Mouse (Mus musculus) heart, postnatal 10 days (tissue): ENCODE measurements around the gene BC030867. TPM values are rescaled to one million over a fixed set of nuclear protein-coding genes. Genes with fewer than 3 reads are reported as not detected.

Experiments used
- DNase-seq, 2 experiments: peaks; one replicate each; pipeline ENCODE4 v3.0.0; 2021
- intact Hi-C: fragments of 180-260 bp; cut with DNase I; formaldehyde crosslinking; loops from one replicate; pipeline ENCODE4 v1.15.1; 2025
- total RNA-seq, 2 experiments: library from RNA; stranded (reverse); gene quantifications; 2 replicates each; pipeline ENCODE4 v1.2.3; 2021

Gene BC030867
- total RNA-seq: 1 to 10 TPM; 1.7 to 1.8 TPM

DNA sequence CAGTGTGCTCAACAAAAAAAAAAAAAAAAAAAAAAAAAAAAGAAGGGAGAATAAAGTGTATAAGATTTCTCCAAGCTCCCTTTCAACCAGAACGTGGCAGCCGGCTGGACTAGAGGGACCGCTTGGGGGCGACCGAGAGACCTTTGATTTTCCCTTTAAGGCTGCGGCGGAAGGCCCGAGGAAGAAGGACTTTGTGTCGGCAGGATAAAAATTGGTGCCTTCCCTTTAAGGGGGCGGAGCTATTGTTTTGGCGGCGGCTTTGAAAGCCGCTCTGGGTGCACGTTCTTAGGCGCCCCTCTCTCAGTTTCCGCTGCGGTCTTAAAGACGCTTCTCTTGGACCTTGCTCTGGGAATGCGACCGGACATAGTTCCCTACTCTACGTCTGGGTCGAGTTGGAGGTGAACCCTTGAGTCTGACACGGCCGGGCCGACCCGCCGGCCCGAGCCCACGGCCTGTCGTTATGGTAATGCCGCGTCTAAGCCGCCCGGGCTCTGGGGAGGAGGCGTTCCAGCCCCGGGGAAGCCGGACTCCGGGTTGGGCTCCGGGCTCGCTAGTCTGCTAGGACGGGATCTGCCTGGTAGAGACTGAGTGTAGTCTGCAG, at the start of gene BC030867:
Gene BC030867 (plus strand): TSS at position 253 of the 601 bp plus-strand sequence.
- intact Hi-C loops: loop anchor here (1.0 kb wide), 1 partner anchor 18 kb away; the partner anchor contains the start of gene Hdac5
- peak; percentile 94 to 97 for DNase-seq

DNA sequence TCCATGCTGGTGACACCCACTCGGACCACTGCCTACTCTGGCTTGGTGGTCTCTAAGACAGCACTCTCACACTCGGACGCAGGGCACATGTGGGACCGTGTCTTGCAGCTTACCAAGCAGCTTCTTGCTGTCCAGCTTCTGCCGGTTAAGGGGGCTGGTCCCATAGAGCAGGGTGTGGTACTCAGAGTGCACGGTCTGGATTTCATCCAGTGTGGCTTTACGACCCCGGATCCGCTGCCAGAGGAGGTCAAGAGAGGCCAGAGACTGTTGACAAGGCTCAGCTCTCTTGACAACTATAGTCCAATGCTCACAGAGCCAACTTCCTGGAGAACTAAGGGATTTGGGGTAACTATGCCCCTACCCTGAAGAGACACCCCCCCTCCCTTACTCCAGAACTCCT, 48.8 kb upstream of the BC030867 start:
- intact Hi-C loops: no loop called here
- DNase-seq: no peak

DNA sequence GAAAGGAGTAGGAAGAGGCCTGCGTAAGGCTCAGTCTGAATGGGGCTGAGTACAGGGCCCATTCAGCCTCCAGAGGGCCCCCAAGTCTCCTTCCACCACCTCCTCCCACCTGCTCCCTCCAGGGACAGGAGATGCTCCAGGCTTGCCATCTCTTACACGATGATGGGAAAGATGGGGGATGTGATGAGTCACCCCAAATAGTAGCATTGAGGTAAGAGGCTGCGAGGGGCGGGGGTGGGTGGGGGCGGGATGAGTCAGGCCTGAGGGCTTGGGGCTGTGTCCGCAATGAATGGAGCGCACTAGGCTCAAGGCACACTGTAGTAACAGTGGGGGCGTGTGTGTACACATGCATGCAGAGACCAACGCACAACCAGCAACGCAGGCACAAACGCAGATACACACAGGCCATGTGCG, 47.3 kb upstream of the BC030867 start:
- no peak for DNase-seq
- intact Hi-C loops: no loop called here

DNA sequence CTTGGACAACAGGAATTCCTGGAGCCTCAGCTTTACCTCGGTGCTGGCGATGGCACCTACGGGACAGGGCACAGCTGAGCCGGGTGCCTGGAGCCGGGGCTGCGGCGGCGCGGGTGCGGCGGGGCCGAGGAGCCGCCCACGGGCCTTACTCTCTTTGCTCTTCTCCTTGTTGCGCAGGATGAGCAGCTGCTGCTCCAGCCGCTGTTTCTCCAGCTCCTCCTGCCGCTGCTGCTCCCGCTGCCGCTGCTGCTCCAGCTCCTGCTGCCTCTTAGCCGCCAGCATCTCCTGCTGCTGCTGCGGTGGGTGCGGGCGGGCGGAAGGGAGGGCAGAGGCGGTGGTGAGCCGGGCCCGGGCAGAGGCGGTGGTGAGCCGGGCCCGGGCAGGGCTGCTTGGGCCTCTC, 42.2 kb upstream of the BC030867 start:
- intact Hi-C loops: no loop called here
- DNase-seq: no peak

DNA sequence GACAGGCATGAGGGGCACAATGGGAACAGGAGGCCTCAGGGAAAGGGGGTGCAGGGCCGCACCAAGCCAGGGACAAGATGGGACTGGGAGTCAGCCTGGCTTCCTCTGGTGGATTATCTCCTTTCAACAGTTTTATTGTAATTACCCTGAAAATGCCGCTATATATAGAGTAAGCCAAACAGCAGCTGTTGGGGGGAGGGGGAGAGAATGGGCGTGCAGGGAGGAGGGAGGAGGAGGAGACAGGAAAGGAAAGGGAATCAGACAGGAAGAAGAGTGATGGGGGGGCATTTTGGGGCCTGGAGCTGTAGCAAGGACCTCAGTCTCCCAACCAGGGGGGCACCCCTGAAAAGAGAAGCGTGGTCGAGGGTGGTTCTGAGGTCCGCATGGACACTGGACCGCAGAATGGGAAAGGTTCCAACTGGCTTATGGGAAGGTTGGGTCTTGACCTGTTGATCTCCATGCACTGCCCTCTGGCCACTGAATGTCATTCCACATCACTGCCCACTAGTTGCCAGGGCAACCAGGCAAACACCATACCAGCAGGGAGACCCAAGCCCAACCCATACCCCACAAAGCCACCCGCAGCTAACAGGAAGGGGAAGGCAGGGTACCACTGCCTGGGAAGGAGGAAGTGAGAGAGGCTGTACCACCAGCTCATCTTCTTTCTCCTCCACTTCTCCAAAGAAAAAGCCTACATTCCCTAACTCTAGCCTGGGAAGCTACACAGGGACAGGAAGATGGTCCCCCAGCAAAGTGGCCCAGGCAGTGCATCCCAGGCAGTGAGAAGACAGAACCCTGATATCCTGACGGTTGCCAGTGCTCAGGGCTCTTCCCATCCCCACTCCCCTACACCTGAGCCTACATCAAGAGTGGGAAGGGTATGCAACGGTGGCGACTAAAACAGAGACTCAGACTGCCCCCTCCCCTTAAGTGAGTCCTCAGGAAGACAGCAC, 40.6 kb upstream of the BC030867 start:
- intact Hi-C loops: no loop called here
- DNase-seq: peak; percentile 69 to 73

DNA sequence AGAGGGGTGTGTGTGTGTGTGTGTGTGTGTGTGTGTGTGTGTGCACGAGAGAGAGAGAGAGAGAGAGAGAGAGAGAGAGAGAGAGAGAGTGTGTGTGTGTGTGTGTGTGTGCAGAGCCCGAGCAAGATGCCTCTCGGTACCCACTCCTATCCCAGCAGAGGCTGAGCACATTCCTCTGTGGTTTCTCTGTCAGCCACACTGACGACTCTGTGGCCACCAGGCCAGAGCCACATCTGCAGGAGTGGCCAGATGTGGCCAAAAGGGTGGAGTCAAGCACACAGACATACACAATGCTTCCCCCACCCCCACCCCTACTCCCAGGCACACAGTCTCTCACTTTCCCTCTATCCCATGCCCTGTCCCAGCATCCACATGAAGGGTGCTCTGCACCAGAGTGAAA, 39.8 kb upstream of the BC030867 start:
- no peak for DNase-seq
- intact Hi-C loops: no loop called here

DNA sequence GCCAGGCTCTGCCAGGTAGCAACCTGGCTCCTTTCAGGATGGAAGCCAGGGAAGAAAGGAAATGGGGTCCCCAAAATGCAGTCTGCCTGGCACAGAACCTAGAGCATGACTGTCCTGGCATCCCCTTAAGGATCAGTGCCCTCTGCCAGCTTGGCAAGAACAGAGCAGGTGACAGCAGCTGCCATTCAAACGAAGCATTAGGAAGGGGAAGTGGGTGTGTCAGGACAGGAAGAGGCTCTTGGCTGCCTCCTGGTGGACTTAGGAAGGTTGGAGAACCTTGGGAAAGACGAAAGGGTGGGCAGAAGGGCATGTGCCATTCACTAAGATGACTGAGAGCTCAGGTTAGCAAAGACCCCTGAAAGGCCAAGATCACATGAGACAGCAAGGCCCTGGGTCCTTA, 38.9 kb upstream of the BC030867 start:
- DNase-seq: peak in 1 of 2 experiments; percentile 55
- intact Hi-C loops: no loop called here

DNA sequence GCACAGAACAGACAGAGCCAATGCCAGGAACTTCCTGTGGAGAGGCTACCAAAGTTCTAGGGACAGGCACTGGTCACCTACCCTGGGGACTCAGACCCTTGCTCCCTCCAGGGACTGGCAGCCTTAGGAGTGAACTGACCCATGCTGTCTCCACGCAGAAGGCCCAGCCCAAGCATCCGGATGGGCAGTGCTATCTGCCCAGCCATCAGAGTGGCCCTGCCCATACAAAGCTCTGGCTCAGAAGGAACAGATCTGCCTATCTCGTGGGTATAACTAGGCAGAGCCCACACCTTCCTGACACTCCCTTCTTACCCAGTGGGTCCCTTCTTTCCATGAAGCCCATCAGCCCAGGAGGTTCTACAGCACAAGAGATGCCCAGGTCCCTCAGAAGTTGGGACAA, 38.5 kb upstream of the BC030867 start:
- no peak for DNase-seq
- intact Hi-C loops: no loop called here

DNA sequence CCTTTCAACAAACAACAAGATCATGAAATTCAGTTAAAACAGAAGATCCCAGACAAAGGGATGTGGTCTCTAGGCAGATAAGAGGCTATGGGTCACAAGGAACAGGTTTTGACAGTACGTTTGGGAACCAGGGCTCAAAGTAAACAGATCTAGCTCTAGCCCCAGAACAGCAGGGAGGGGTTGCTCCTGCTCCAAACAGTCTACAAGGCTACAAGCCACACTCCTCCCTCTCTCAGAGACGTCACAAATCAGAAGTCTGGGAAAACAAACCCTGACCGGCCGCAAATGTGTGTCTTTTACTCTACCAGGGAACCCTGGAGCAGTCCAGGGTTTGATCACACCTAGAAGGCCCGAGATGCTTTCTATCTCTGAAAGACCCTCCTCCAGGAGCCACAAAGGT, 37.7 kb upstream of the BC030867 start:
- intact Hi-C loops: no loop called here

DNA sequence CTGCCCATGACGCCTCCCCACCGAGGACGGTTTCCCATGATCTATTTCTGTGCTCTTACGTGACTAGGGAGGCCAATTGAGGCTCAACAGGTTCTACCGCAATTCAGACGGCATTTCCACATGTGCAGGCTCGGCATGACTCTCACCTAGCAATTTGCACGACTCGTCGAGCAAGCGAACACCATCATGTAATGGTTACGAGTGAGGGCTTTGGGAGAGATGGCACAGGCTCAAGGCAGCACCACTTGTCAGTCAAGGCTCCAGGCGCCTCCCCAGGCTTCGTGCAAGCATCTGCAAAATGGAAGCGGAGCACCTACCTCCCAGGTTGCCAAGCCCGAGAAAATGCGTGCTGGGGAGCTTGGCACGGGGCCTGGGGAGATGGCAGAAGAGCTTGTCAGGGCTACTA, 36.7 kb upstream of the BC030867 start:
- peak; percentile 71 to 73 for DNase-seq
- intact Hi-C loops: no loop called here

More for the DNA sequence above, 37.7 kb upstream of the BC030867 start:
- DNase-seq: no peak

DNA sequence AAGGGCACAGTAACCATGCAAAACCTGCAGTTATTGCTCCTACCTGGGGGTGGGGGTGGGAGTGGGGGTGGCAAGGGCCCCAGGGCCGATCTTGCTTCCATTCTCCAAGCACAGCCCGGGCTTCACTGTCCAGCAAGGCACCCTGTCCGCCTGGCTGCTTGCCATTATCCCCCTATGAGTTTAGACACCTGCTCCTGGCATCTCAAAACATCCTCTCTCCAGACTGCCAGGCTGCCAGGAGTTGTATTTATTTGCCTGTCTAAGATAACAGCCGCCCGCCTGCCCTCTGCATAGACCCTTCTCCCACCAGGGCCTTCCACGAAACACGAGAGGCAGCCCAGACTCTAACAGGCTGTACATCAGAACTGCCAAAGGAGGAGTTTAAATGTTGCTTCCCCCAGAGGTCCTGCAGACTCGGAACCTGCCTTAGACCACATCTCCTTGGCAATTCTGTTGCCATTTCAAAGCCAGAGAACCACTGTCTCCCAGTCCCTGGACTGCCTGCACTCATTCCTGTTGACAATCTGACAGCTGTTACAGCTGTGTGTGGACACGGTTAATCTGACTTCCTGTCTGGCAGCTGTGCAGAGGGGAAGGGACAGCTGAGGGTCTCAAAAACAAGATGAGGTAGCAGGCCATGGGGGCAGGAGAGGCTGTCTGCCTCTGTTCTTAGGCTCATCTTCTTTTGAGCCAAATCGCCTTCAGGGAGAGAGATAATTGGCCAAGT, 34.1 kb upstream of the BC030867 start:
- no peak for DNase-seq
- intact Hi-C loops: no loop called here

DNA sequence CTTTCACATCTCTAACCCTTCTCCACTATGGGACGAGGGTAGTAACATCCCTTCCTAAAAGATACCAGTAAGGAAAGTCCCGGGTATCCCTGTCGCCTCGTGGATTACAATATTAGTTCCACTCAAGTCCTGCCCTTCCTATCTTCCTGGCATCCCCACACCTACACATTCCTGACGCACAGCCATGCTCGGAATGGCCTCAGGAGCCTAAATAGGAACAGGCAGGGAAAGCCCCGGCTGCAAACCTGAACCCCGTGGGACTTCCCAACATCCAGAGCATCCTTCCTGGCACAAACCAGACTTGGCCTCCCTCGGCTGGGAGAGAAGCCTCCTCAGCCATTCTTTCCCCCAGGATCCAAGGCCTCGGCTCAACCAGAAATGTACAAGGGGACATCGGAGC, 33.2 kb upstream of the BC030867 start:
- intact Hi-C loops: no loop called here
- no peak for DNase-seq

DNA sequence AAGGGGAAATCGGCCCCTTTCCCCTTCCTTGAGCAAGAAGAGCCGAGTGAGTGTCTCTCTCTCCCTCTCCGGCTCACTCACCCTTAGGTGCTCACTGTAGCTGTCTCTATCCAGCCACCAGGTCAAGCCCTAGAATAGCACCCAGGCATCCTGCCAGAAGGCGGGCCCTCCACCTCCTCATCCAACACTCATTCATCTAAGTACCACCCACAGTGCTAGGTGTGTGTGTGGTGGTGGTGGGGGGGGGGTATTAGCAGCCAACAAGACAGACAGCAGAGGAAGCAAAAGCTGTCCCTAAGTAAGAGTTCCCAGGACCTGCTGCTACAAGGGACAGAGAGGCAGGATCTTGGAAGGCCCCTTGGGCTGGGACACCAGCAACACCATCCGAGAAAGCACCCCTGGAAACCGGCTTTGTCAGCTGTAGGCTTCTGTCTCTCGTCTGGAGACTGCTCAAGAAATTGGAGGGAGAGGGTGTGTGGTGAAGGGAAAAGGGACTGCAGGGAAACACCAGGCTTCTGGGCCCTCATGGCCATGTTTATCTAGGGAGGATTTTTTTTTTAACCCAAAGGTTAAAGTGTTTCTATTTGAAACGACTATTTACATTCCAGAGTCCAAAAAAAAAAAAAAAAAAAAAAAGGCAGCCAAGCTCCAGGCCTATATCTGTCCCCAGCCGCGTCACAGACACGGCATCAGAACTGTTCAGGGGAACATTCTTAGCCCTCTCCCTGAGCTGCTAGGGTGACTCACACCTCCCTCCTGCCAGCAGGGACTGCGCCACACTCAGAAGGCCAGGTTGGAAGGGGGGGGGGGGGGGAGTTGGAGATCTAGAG, 32.4 kb upstream of the BC030867 start:
- DNase-seq: peak; percentile 78 to 85
- intact Hi-C loops: no loop called here

DNA sequence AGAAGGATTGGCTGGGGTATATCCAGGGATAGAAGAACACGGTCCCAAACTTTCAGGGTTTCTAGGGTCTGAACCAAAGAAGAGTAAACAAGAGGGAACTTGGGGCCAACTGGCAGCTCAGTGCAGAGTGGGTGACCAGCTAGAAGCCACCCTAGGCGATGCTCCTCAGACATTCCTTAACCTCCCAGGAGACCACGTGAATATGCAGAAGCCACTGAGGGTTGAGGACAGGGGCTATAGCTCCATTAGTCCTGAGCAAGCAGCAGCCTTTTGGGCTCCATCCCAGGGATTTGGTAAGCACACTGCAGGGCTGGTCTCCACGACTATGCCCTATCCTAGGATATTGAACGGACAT, 31.8 kb upstream of the BC030867 start:
- DNase-seq: peak; percentile 49 to 69
- intact Hi-C loops: no loop called here

DNA sequence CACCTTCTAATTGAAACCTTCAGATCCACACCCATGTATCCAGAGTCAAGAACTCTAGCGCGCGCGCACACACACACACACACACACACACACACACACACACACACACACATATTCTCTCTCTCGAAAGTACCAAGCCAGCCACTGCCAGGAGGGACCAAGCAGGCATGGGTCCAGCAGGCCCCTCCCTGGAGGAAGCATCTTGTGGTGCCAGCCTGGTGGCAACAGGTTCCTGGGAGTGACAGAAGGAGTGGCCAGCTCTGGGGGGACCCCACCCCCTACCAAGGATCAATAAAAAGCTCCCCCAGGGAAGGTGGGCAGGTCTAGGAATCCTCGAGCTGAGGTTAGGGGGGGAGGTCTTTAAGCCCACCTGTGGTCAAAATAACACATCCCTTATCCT, 31.3 kb upstream of the BC030867 start:
- intact Hi-C loops: no loop called here

DNA sequence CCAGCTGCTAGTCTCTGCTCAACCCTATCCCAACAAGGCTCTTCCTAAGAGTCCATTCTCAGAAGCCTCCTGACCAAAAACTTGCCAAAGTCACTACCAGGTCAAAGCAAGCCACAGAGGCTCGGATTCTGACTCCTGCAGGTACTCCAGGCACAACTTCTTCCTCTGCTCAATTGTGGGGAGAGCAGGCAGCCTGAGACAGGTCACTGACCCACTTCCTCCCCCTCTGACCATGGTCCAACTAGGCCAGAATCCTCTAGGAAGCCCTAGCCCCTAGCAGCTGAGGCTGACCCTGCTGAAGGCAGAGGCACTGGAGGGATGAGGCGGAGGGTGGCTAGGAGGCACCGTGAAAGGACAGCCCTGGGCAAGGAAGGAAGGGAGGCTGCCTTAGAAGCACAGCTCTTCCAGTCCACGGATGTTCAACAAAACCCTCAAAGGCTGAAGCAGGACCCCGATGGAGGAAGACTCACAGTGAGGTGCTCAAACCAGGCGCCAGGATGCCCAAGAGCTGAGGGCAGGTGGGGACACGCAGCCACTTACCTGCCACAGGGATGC, 30.7 kb upstream of the BC030867 start:
- peak in 1 of 2 experiments; percentile 49 for DNase-seq
- intact Hi-C loops: no loop called here

More for the DNA sequence above, 31.3 kb upstream of the BC030867 start:
- peak; percentile 55 to 58 for DNase-seq

DNA sequence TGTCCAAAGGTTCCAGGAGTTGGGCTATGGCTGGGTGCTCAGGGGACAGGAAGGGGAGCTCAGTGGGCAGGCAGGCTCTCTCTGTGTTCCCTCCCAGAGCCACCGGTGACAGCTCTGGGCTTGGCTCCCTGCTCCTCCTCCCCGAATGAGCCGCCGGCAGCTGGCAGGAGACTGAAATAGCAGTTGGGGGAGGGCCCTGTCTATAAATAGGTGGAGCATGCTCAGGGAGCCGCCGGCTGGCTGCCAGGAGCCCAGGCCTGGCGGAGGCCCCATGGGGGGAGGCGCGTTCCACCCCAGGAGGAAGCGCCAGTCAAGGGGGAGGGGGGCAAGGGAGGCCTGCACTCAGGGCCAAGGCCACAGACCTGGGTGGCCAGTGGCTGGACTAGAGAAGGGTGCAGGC, 29.9 kb upstream of the BC030867 start:
- intact Hi-C loops: no loop called here
- DNase-seq: peak; percentile 98 to 99

DNA sequence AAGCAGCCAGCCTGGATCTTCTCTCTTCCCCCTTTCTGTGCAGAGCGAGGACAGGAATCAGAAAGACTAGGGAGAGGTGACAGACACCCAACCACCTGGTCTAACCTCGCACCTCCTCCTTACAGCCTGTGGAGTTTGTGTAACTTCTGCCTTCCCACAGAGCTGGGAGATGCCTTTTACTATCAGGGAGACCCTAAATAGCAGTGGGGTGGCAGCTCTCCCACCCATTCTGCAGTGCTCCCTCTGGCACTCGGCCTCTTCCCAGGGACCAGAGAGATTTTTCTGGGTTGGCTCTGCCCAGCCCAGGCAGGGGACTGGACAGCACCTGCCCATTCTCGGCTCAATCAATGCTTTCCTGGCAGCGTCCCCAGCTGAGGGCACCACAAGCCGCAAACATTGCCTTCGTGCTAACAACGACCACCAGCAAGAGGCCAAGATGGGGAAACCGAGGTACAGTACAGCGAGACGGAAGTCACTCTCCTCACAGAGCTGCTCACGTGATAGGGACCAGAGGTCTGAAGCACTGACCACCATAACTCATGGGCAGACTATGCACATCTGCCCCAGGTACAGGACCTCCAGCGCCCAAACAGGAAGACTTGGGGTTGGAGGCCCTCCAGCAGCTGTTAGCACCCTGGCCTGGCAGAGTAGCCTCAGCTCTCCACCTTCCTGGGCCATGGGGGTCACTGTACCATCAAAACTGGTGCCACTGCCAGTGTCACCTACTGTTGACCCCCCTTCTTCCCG, 29.3 kb upstream of the BC030867 start:
- intact Hi-C loops: no loop called here
- peak in 1 of 2 experiments; percentile 60 for DNase-seq

DNA sequence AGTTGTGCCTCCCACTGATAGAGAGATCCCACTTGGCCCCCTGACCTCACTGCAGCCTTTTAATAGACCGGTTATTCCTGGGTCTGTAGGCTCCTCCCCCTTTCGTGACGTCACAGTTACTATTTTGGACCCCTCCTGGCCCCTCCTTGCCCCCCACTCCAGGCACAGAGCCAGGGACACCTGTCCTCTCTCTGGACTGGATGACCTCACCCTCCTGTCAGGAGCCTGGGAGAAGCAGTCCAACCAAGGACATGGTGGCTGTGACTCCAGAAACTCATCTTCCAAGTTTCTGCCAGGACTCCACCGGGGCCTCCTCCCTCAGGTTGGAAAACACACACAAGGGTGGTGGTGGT, 28.7 kb upstream of the BC030867 start:
- DNase-seq: peak; percentile 94 to 95
- intact Hi-C loops: no loop called here

DNA sequence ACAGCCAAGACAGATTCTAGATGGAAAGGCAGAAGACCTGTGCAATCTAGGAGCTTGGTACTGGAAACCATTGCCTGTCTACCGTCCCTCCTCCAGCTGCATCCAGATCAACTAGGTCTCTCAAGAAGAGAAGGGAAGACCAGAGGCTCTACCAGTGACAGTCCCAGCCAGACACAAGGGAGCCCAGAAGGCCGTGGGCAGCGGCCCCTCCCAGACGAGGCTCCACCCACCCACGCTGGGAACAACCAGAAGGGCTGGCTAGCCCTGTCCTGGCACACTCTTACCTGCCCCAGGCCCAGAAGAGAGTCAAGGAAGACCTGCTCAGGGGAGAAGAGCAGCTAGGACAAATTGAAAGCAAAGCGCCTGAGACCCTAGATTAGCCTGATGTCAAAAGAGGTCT, 28.2 kb upstream of the BC030867 start:
- intact Hi-C loops: no loop called here
- DNase-seq: no peak
